ENCODE assay signal across 8 mouse cellular contexts in genomic region chr10:66813850-66814564, GRCm38 (mm10).
DNase-seq lines count a peak whose midpoint lies in the region; ATAC-seq lines count a peak whose summit lies in the region.

No protein-coding gene starts in this region.

- peak overlapping the region; percentile 55 for H3K4me2 ChIP-seq in heart, embryonic 13.5 days

- no peak for ATAC-seq in heart, embryonic 13.5 days (ENCODE audit: extremely low read depth, insufficient number of reproducible peaks, low FRiP score, low TSS enrichment)

- H3K4me1 ChIP-seq in heart, embryonic 13.5 days: peaks cover 28% of the 10 kb centered on the region
- H3K4me1 ChIP-seq in embryonic facial prominence, embryonic 10.5 days: peaks cover 17% of the 10 kb centered on the region

- WGBS in heart, embryonic 13.5 days: 10% methylated on average over 15 of the region's 15 CpGs
- WGBS in embryonic facial prominence, embryonic 10.5 days: 18% methylated on average over 15 of the region's 15 CpGs

- intact Hi-C loops in heart, postnatal 14 days (cut with DNase I): no loop called here

- H3K9ac ChIP-seq in heart, embryonic 13.5 days: no peak overlapping the region

- H3K36me3 ChIP-seq in heart, embryonic 13.5 days: no peaks in the 10 kb centered on the region
- H3K36me3 ChIP-seq in embryonic facial prominence, embryonic 10.5 days (replicated peaks): no peaks in the 10 kb centered on the region

- peaks cover 8% of the 10 kb centered on the region; the same call in 1 of the 2 replicates for H3K27me3 ChIP-seq in heart, embryonic 13.5 days (replicated peaks)
- peaks cover 19% of the 10 kb centered on the region for H3K27me3 ChIP-seq in embryonic facial prominence, embryonic 10.5 days (replicated peaks; ENCODE audit: low read depth, poor library complexity, severe bottlenecking)

- no peak for DNase-seq in heart, postnatal 14 days
- peak; percentile 34 for DNase-seq in embryonic facial prominence, embryonic 10.5 days (ENCODE audit: low spot score)
- DNase-seq in hindlimb bud, embryonic 11.5 days (ENCODE audit: extremely low spot score, low read depth, low spot score): peak; percentile 8
- peak; percentile 31 for DNase-seq in lung, postnatal 36 days
- DNase-seq in urinary bladder, postnatal 4 days (ENCODE audit: low spot score in 2 of 2): no peak
- DNase-seq in ovary, postnatal 14 days (ENCODE audit: low spot score): no peak
- no peak for DNase-seq in spleen, adult 18-20 months

- H3K27ac ChIP-seq in heart, embryonic 13.5 days (replicated peaks): no peak overlapping the region
- H3K27ac ChIP-seq in embryonic facial prominence, embryonic 10.5 days (replicated peaks): peak overlapping the region; percentile 54

- no peaks in the 10 kb centered on the region; the same call in 1 of the 2 replicates for H3K9me3 ChIP-seq in heart, embryonic 13.5 days
- H3K9me3 ChIP-seq in embryonic facial prominence, embryonic 10.5 days: no peaks in the 10 kb centered on the region

- 0 out of 2 replicates have a peak overlapping the region, but pooled peaks have one; percentile 15 for H3K4me3 ChIP-seq in heart, embryonic 13.5 days
- peak overlapping the region; percentile 50 for H3K4me3 ChIP-seq in embryonic facial prominence, embryonic 10.5 days

Comparison
In these comparisons a context has a peak if more than half of its experiments do, and no peak if none do; other contexts are left out.
1. DNase-seq: peak in embryonic facial prominence, embryonic 10.5 days (single experiment), hindlimb bud, embryonic 11.5 days (single experiment) and lung, postnatal 36 days (single experiment); none in heart, postnatal 14 days (0 of 2), urinary bladder, postnatal 4 days (0 of 2), ovary, postnatal 14 days (single experiment) and spleen, adult 18-20 months (0 of 2).